Mouse (Mus musculus): ENCODE measurements around the gene Crbn. TPM values are rescaled to one million over a fixed set of nuclear protein-coding genes. Genes with fewer than 3 reads are reported as not detected.

The Crbn gene
- polyA plus RNA-seq, 1 experiment, result 7.7 TPM

DNA sequence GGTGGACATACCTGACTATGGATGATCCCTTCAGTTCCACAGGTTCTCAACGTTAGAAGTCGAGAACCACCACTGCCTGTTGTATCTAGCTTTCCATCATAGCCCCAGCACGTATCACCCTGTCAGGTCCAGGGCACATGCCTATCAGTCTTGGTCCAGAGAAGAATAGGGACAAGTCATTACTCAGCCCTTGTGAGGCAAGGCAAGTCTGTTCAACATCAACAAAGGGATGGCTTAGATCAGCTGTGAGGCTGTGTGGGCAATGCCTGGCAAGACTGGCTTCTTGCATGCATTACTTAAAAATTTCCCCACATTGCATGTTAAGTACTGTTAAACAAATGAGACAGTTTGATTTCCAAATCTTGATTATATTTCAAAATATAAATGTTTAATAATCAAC is 52.1 kb downstream of the Crbn start:
- peak overlapping the region; percentile 38; the same call in 1 of the 2 replicates for H3K27ac ChIP-seq (ENCODE audit: insufficient read depth, low read length)
- peak overlapping the region; percentile 22 for H3K4me3 ChIP-seq (ENCODE audit: extremely low read depth, insufficient read depth, insufficient read length)
- H3K4me1 ChIP-seq (ENCODE audit: control insufficient read depth, insufficient read depth, insufficient read length), result peaks cover 12% of the 10 kb centered on the region
- H3K27me3 ChIP-seq (ENCODE audit: control insufficient read depth, insufficient read depth, low read length), result no peaks in the 10 kb centered on the region
- H3K36me3 ChIP-seq (ENCODE audit: control insufficient read depth, insufficient read depth, low read length), result no peaks in the 10 kb centered on the region
- DNase-seq (ENCODE audit: low read depth in 1 of 2, low spot score in 2 of 2), result no peak
- no peak for TF ChIP-seq CTCF (IDR thresholded peaks at IDR 0.05; ENCODE audit: extremely low read depth, insufficient read depth, insufficient read length, insufficient replicate concordance)
- TF ChIP-seq POLR2A (IDR thresholded peaks at IDR 0.05; ENCODE audit: low read depth, low read length), result no peak
- WGBS, result 79% methylated on average over 3 of the region's 3 CpGs

DNA sequence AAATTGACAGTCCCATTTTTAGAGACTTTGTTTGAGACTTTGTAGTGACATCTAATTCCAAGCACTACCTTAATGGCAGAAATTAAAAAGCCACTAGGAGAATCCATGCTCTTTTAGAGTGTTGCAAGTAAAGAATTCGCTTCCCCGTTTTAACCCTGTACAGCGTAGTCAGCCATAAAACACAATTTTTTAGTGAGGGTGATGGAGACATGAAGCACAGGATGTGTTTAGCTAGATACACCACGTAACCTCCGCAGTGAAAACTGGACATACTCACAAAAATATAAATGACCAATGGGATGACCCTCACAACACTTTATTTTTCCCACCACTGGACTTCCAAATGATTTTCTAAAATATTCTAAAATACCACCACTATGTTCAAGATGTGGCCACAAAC is 52.6 kb downstream of the Crbn start:
- DNase-seq (ENCODE audit: low read depth in 1 of 2, low spot score in 2 of 2), result no peak
- WGBS, result 93% methylated on average over 5 of the region's 5 CpGs
- Histone ChIP-seq H3K4me1 (ENCODE audit: control insufficient read depth, insufficient read depth, insufficient read length) (peaks cover 12% of the 10 kb centered on the region), H3K27me3 (ENCODE audit: control insufficient read depth, insufficient read depth, low read length) (no peaks in the 10 kb centered on the region), H3K27ac (ENCODE audit: insufficient read depth, low read length) (no peak overlapping the region), H3K4me3 (ENCODE audit: extremely low read depth, insufficient read depth, insufficient read length) (no peak overlapping the region), H3K36me3 (ENCODE audit: control insufficient read depth, insufficient read depth, low read length) (no peaks in the 10 kb centered on the region)
- TF ChIP-seq CTCF (IDR thresholded peaks at IDR 0.05; ENCODE audit: extremely low read depth, insufficient read depth, insufficient read length, insufficient replicate concordance) (no peak), POLR2A (IDR thresholded peaks at IDR 0.05; ENCODE audit: low read depth, low read length) (no peak)

- TF ChIP-seq POLR2A (IDR thresholded peaks at IDR 0.05; ENCODE audit: low read depth, low read length) (no peak), CTCF (IDR thresholded peaks at IDR 0.05; ENCODE audit: extremely low read depth, insufficient read depth, insufficient read length, insufficient replicate concordance) (no peak)
- Histone ChIP-seq H3K27ac (ENCODE audit: insufficient read depth, low read length) (no peak overlapping the region), H3K4me1 (ENCODE audit: control insufficient read depth, insufficient read depth, insufficient read length) (peaks cover 12% of the 10 kb centered on the region), H3K36me3 (ENCODE audit: control insufficient read depth, insufficient read depth, low read length) (no peaks in the 10 kb centered on the region), H3K4me3 (ENCODE audit: extremely low read depth, insufficient read depth, insufficient read length) (no peak overlapping the region), H3K27me3 (ENCODE audit: control insufficient read depth, insufficient read depth, low read length) (no peaks in the 10 kb centered on the region)
- DNase-seq (ENCODE audit: low read depth in 1 of 2, low spot score in 2 of 2), result no peak
- 72% methylated on average over 7 of the region's 7 CpGs for WGBS
Observed at GRCm38 (mm10) chr6:106745673-106746394, 54.0 kb downstream of the Crbn start.

- Histone ChIP-seq H3K36me3 (ENCODE audit: control insufficient read depth, insufficient read depth, low read length) (no peaks in the 10 kb centered on the region), H3K4me3 (ENCODE audit: extremely low read depth, insufficient read depth, insufficient read length) (no peak overlapping the region), H3K27me3 (ENCODE audit: control insufficient read depth, insufficient read depth, low read length) (no peaks in the 10 kb centered on the region), H3K4me1 (ENCODE audit: control insufficient read depth, insufficient read depth, insufficient read length) (peaks cover 8% of the 10 kb centered on the region), H3K27ac (ENCODE audit: insufficient read depth, low read length) (0 out of 2 replicates have a peak overlapping the region, but pooled peaks have one; percentile 22)
- WGBS, result 46% methylated on average over 7 of the region's 7 CpGs
- TF ChIP-seq CTCF (IDR thresholded peaks at IDR 0.05; ENCODE audit: extremely low read depth, insufficient read depth, insufficient read length, insufficient replicate concordance) (no peak), POLR2A (IDR thresholded peaks at IDR 0.05; ENCODE audit: low read depth, low read length) (no peak)
- no peak for DNase-seq (ENCODE audit: low read depth in 1 of 2, low spot score in 2 of 2)
Observed at GRCm38 (mm10) chr6:106743556-106744233, 56.2 kb downstream of the Crbn start.

DNA sequence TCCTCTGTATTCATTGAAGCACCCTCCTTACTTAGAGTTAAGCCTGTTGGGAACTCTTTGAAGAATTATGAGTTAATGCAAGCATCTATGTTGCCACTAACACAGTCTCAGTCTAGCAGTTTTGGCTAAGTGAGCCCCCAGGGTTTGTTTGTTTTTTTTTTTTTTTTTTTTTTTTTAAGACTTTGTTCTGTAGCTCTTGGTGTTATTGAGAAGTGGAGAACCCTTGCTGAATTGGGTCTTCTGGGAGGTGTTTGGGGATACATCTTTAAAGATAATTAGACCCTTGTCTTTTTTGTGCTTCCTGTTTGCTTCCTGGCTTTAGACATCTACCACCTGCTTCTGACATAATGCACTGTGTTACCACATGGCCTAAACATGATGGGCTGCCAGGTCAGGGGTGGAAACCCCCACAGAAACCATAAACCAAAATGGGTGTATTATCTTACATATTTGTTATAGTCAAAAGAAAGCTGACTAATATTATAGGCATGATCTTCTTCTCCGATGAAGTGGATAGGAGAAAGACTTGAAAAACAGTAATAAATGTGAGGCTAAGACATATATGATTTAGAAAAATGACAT is 59.5 kb downstream of the Crbn start:
- WGBS, result 84% methylated on average over 1 of the region's 1 CpGs
- Histone ChIP-seq H3K4me1 (ENCODE audit: control insufficient read depth, insufficient read depth, insufficient read length) (peaks cover 6% of the 10 kb centered on the region), H3K36me3 (ENCODE audit: control insufficient read depth, insufficient read depth, low read length) (no peaks in the 10 kb centered on the region), H3K27ac (ENCODE audit: insufficient read depth, low read length) (no peak overlapping the region), H3K27me3 (ENCODE audit: control insufficient read depth, insufficient read depth, low read length) (no peaks in the 10 kb centered on the region), H3K4me3 (ENCODE audit: extremely low read depth, insufficient read depth, insufficient read length) (no peak overlapping the region)
- TF ChIP-seq POLR2A (IDR thresholded peaks at IDR 0.05; ENCODE audit: low read depth, low read length) (no peak), CTCF (IDR thresholded peaks at IDR 0.05; ENCODE audit: extremely low read depth, insufficient read depth, insufficient read length, insufficient replicate concordance) (no peak)
- DNase-seq (ENCODE audit: low read depth in 1 of 2, low spot score in 2 of 2), result no peak

DNA sequence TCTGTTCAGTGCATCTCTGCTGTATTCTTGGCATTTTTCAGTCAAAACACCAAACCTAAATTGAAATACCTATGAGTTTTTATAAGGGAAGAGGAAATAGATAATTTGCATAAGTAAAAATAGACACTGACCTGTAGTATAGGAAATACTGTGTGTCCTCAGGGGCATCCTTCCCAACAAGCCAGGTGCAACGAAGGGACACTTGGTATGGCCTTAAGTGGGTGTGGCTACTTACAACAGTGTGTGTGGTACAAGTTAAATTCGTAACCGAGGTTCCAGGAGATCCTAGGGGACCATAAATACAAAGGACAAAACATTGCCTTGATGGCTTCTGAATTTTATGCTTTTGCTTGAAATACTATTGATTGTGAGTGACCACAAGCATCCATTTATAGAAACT is 61.6 kb downstream of the Crbn start:
- H3K27me3 ChIP-seq (ENCODE audit: control insufficient read depth, insufficient read depth, low read length), result no peaks in the 10 kb centered on the region
- 38% methylated on average over 3 of the region's 3 CpGs for WGBS

More for the DNA sequence above, 61.6 kb downstream of the Crbn start:
- DNase-seq (ENCODE audit: low read depth in 1 of 2, low spot score in 2 of 2), result peak in 1 of 2 experiments; percentile 24
- Histone ChIP-seq H3K4me1 (ENCODE audit: control insufficient read depth, insufficient read depth, insufficient read length) (peaks cover 3% of the 10 kb centered on the region), H3K27ac (ENCODE audit: insufficient read depth, low read length) (peak overlapping the region; percentile 88), H3K4me3 (ENCODE audit: extremely low read depth, insufficient read depth, insufficient read length) (no peak overlapping the region), H3K36me3 (ENCODE audit: control insufficient read depth, insufficient read depth, low read length) (no peaks in the 10 kb centered on the region)
- no peak for TF ChIP-seq CTCF (IDR thresholded peaks at IDR 0.05; ENCODE audit: extremely low read depth, insufficient read depth, insufficient read length, insufficient replicate concordance)
